Comparison of ENCODE assay signal across 17 mouse cellular contexts in genomic region chr5:112730604-112731003, GRCm38 (mm10).
DNase-seq lines count a peak whose midpoint lies in the region; ATAC-seq and TF ChIP-seq lines count a peak whose summit lies in the region.
"Had no signal": no experiment of that assay in that cellular context is flagged by ENCODE, and none has a peak within 500 bp of the region (broad histone marks: within the 10 kb centered on the region; RNA-seq: fewer than 3 reads in every experiment).

No protein-coding gene starts in this region.

- 40% methylated on average over 10 of the region's 10 CpGs for WGBS in forebrain, postnatal 0 days
- WGBS in forebrain, embryonic 12.5 days: 77% methylated on average over 10 of the region's 10 CpGs
- WGBS in midbrain, embryonic 14.5 days: 66% methylated on average over 10 of the region's 10 CpGs
- WGBS in midbrain, embryonic 13.5 days: 58% methylated on average over 10 of the region's 10 CpGs
- WGBS in cerebellum, adult 2 months: 10% methylated on average over 10 of the region's 10 CpGs

- H3K4me2 ChIP-seq in forebrain, postnatal 0 days (ENCODE audit: low read depth): no peak overlapping the region
- H3K4me2 ChIP-seq in forebrain, embryonic 12.5 days: no peak overlapping the region
- H3K4me2 ChIP-seq in midbrain, embryonic 14.5 days (ENCODE audit: low read length): no peak overlapping the region
- H3K4me2 ChIP-seq in midbrain, embryonic 13.5 days (replicated peaks): no peak overlapping the region
- H3K4me2 ChIP-seq: heart, embryonic 12.5 days; limb, embryonic 15.5 days had no signal

- TF ChIP-seq POLR2A in cerebellum, adult 2 months (IDR thresholded peaks at IDR 0.05; ENCODE audit: borderline replicate concordance, insufficient read depth, low read length): no peak

- TF ChIP-seq CTCF in forebrain, postnatal 0 days (IDR thresholded peaks at IDR 0.05; ENCODE audit: low read depth): no peak
- TF ChIP-seq CTCF in cerebellum, adult 2 months (IDR thresholded peaks at IDR 0.05; ENCODE audit: borderline replicate concordance, insufficient read depth, low read depth, low read length): no peak

- no peaks in the 10 kb centered on the region for H3K4me1 ChIP-seq in forebrain, postnatal 0 days (ENCODE audit: insufficient read depth)
- H3K4me1 ChIP-seq in forebrain, embryonic 12.5 days: peaks cover 17% of the 10 kb centered on the region
- H3K4me1 ChIP-seq in midbrain, embryonic 14.5 days (ENCODE audit: control insufficient read depth, insufficient read depth, low read length): peaks cover 5% of the 10 kb centered on the region
- H3K4me1 ChIP-seq in midbrain, embryonic 13.5 days (replicated peaks): peaks cover 14% of the 10 kb centered on the region
- peaks cover 12% of the 10 kb centered on the region for H3K4me1 ChIP-seq in cerebellum, adult 2 months (ENCODE audit: control insufficient read depth, insufficient read depth, low read length)
- H3K4me1 ChIP-seq: limb, embryonic 15.5 days had no signal

- no peak overlapping the region for H3K4me3 ChIP-seq in forebrain, postnatal 0 days (ENCODE audit: low read depth, low read length)
- no peak overlapping the region for H3K4me3 ChIP-seq in forebrain, embryonic 12.5 days (replicated peaks)
- H3K4me3 ChIP-seq in midbrain, embryonic 14.5 days (replicated peaks; ENCODE audit: low read depth, low read length): no peak overlapping the region
- H3K4me3 ChIP-seq in midbrain, embryonic 13.5 days (replicated peaks): no peak overlapping the region
- H3K4me3 ChIP-seq in cerebellum, adult 2 months (replicated peaks; ENCODE audit: insufficient read depth, low read depth, low read length): no peak overlapping the region
- H3K4me3 ChIP-seq: embryonic facial prominence, embryonic 10.5 days; heart, embryonic 12.5 days; limb, embryonic 15.5 days had no signal

- no peak overlapping the region for H3K27ac ChIP-seq in forebrain, postnatal 0 days (ENCODE audit: low read depth, low read length)
- H3K27ac ChIP-seq in forebrain, embryonic 12.5 days: no peak overlapping the region
- H3K27ac ChIP-seq in midbrain, embryonic 14.5 days (replicated peaks; ENCODE audit: low read depth, low read length): no peak overlapping the region
- no peak overlapping the region for H3K27ac ChIP-seq in midbrain, embryonic 13.5 days
- H3K27ac ChIP-seq in cerebellum, adult 2 months (ENCODE audit: insufficient read depth, low read length): no peak overlapping the region
- H3K27ac ChIP-seq: embryonic facial prominence, embryonic 10.5 days; limb, embryonic 15.5 days had no signal

- H3K27me3 ChIP-seq in forebrain, postnatal 0 days (ENCODE audit: insufficient read depth, low read length): no peaks in the 10 kb centered on the region
- no peaks in the 10 kb centered on the region for H3K27me3 ChIP-seq in forebrain, embryonic 12.5 days
- no peaks in the 10 kb centered on the region for H3K27me3 ChIP-seq in midbrain, embryonic 14.5 days (ENCODE audit: control insufficient read depth, insufficient read depth, low read length)
- no peaks in the 10 kb centered on the region for H3K27me3 ChIP-seq in midbrain, embryonic 13.5 days
- no peaks in the 10 kb centered on the region for H3K27me3 ChIP-seq in cerebellum, adult 2 months (ENCODE audit: control insufficient read depth, insufficient read depth, low read length)
- H3K27me3 ChIP-seq: heart, embryonic 12.5 days; limb, embryonic 15.5 days had no signal

- H3K9ac ChIP-seq in forebrain, postnatal 0 days: no peak overlapping the region
- H3K9ac ChIP-seq in forebrain, embryonic 12.5 days: no peak overlapping the region
- no peak overlapping the region for H3K9ac ChIP-seq in midbrain, embryonic 14.5 days (replicated peaks; ENCODE audit: low read length)
- H3K9ac ChIP-seq in midbrain, embryonic 13.5 days (replicated peaks): no peak overlapping the region
- H3K9ac ChIP-seq: heart, embryonic 12.5 days; limb, embryonic 15.5 days had no signal

- DNase-seq in forebrain, postnatal 0 days: no peak
- DNase-seq in midbrain, embryonic 14.5 days: peak; percentile 54
- DNase-seq in cerebellum, adult 2 months: peak; percentile 64 to 77
- DNase-seq in cerebellum, postnatal 36 days: peak; percentile 56 to 65
- DNase-seq in adrenal gland, postnatal 36 days: no peak
- DNase-seq: B cell, adult 2 months; heart, adult 11 months; heart, postnatal 14 days; kidney, adult 11 months; layer of hippocampus, postnatal 36 days; lung, postnatal 10 days had no signal

- ATAC-seq in forebrain, postnatal 0 days: peak; percentile 36; the same call in 1 of the 2 replicates
- ATAC-seq in forebrain, embryonic 12.5 days (ENCODE audit: low FRiP score): no peak
- no peak for ATAC-seq in midbrain, embryonic 14.5 days (ENCODE audit: low FRiP score, low TSS enrichment)
- no peak for ATAC-seq in midbrain, embryonic 13.5 days
- ATAC-seq: midbrain, embryonic 16.5 days had no signal

- H3K9me3 ChIP-seq in forebrain, postnatal 0 days (ENCODE audit: low read length): no peaks in the 10 kb centered on the region
- no peaks in the 10 kb centered on the region for H3K9me3 ChIP-seq in forebrain, embryonic 12.5 days
- H3K9me3 ChIP-seq in midbrain, embryonic 14.5 days (ENCODE audit: control insufficient read depth, low read length): no peaks in the 10 kb centered on the region
- no peaks in the 10 kb centered on the region for H3K9me3 ChIP-seq in midbrain, embryonic 13.5 days
- H3K9me3 ChIP-seq: embryonic facial prominence, embryonic 10.5 days; heart, embryonic 12.5 days; limb, embryonic 15.5 days had no signal

- no peaks in the 10 kb centered on the region for H3K36me3 ChIP-seq in forebrain, postnatal 0 days (ENCODE audit: insufficient read depth)
- no peaks in the 10 kb centered on the region for H3K36me3 ChIP-seq in forebrain, embryonic 12.5 days (replicated peaks)
- no peaks in the 10 kb centered on the region for H3K36me3 ChIP-seq in midbrain, embryonic 14.5 days (ENCODE audit: control insufficient read depth, insufficient read depth, low read length)
- H3K36me3 ChIP-seq in midbrain, embryonic 13.5 days: no peaks in the 10 kb centered on the region
- H3K36me3 ChIP-seq: embryonic facial prominence, embryonic 10.5 days; limb, embryonic 15.5 days had no signal

Comparison
In these comparisons a context has a peak if more than half of its experiments do, and no peak if none do; other contexts are left out.
1. DNase-seq: peak in midbrain, embryonic 14.5 days (single experiment), cerebellum, adult 2 months (2 of 2) and cerebellum, postnatal 36 days (2 of 2); none in forebrain, postnatal 0 days (single experiment) and adrenal gland, postnatal 36 days (0 of 2).